Mouse (Mus musculus): ENCODE results near the gene Myocd. TPM values are rescaled to one million over a fixed set of nuclear protein-coding genes. Genes with fewer than 3 reads are reported as not detected.
A peak's percentile ranks its signal among the peaks of the same experiment; 100 is the strongest.

The Myocd gene
- polyA plus RNA-seq, 1 experiment, result 3.9 TPM

- TF ChIP-seq POLR2A (IDR thresholded peaks at IDR 0.05; ENCODE audit: low read depth, low read length) (no peak), CTCF (IDR thresholded peaks at IDR 0.05; ENCODE audit: extremely low read depth, insufficient read length, insufficient replicate concordance, low read depth, low read length) (no peak)
- no peak overlapping the region for H3K27ac ChIP-seq (ENCODE audit: insufficient read depth, low read depth, low read length)
- H3K36me3 ChIP-seq (ENCODE audit: control insufficient read depth, insufficient read depth, low read length), result no peaks in the 10 kb centered on the region
- no peaks in the 10 kb centered on the region for H3K27me3 ChIP-seq (ENCODE audit: control insufficient read depth, insufficient read depth, low read length)
- no peak overlapping the region for H3K4me3 ChIP-seq (ENCODE audit: low read depth, low read length)
- H3K4me1 ChIP-seq (ENCODE audit: control insufficient read depth, insufficient read depth, insufficient read length, low read length), result no peaks in the 10 kb centered on the region
- WGBS, result 21% methylated on average over 4 of the region's 4 CpGs
These were observed 1.2 kb upstream of the Myocd start for GRCm38 (mm10) chr11:65271000-65271399.

- no peaks in the 10 kb centered on the region for H3K36me3 ChIP-seq (ENCODE audit: control insufficient read depth, insufficient read depth, low read length)
- H3K27me3 ChIP-seq (ENCODE audit: control insufficient read depth, insufficient read depth, low read length), result no peaks in the 10 kb centered on the region
- H3K4me3 ChIP-seq (ENCODE audit: low read depth, low read length), result peak overlapping the region; percentile 19; the same call in 1 of the 2 replicates
- 47% methylated on average over 4 of the region's 4 CpGs for WGBS
- no peak overlapping the region for H3K27ac ChIP-seq (ENCODE audit: insufficient read depth, low read depth, low read length)
- H3K4me1 ChIP-seq (ENCODE audit: control insufficient read depth, insufficient read depth, insufficient read length, low read length), result no peaks in the 10 kb centered on the region
- TF ChIP-seq CTCF (IDR thresholded peaks at IDR 0.05; ENCODE audit: extremely low read depth, insufficient read length, insufficient replicate concordance, low read depth, low read length) (no peak), POLR2A (IDR thresholded peaks at IDR 0.05; ENCODE audit: low read depth, low read length) (no peak)
These were observed 1.5 kb downstream of the Myocd start for GRCm38 (mm10) chr11:65268310-65268709.

GRCm38 (mm10) chr11:65263466-65263865 is 6.3 kb downstream of the Myocd start:
- Histone ChIP-seq H3K4me3 (ENCODE audit: low read depth, low read length) (no peak overlapping the region), H3K4me1 (ENCODE audit: control insufficient read depth, insufficient read depth, insufficient read length, low read length) (no peaks in the 10 kb centered on the region), H3K36me3 (ENCODE audit: control insufficient read depth, insufficient read depth, low read length) (no peaks in the 10 kb centered on the region), H3K27me3 (ENCODE audit: control insufficient read depth, insufficient read depth, low read length) (no peaks in the 10 kb centered on the region), H3K27ac (ENCODE audit: insufficient read depth, low read depth, low read length) (no peak overlapping the region)
- WGBS, result 51% methylated on average over 6 of the region's 6 CpGs
- TF ChIP-seq POLR2A (IDR thresholded peaks at IDR 0.05; ENCODE audit: low read depth, low read length) (no peak), CTCF (IDR thresholded peaks at IDR 0.05; ENCODE audit: extremely low read depth, insufficient read length, insufficient replicate concordance, low read depth, low read length) (no peak)

GRCm38 (mm10) chr11:65258997-65259396 is 10.8 kb downstream of the Myocd start:
- Histone ChIP-seq H3K4me1 (ENCODE audit: control insufficient read depth, insufficient read depth, insufficient read length, low read length) (no peaks in the 10 kb centered on the region), H3K27me3 (ENCODE audit: control insufficient read depth, insufficient read depth, low read length) (no peaks in the 10 kb centered on the region), H3K27ac (ENCODE audit: insufficient read depth, low read depth, low read length) (no peak overlapping the region), H3K4me3 (ENCODE audit: low read depth, low read length) (no peak overlapping the region), H3K36me3 (ENCODE audit: control insufficient read depth, insufficient read depth, low read length) (no peaks in the 10 kb centered on the region)
- 86% methylated on average over 4 of the region's 4 CpGs for WGBS
- TF ChIP-seq CTCF (IDR thresholded peaks at IDR 0.05; ENCODE audit: extremely low read depth, insufficient read length, insufficient replicate concordance, low read depth, low read length), result no peak

GRCm38 (mm10) chr11:65256143-65256542 is 13.6 kb downstream of the Myocd start:
- no peak overlapping the region for H3K27ac ChIP-seq (ENCODE audit: insufficient read depth, low read depth, low read length)
- no peaks in the 10 kb centered on the region for H3K36me3 ChIP-seq (ENCODE audit: control insufficient read depth, insufficient read depth, low read length)
- no peaks in the 10 kb centered on the region for H3K4me1 ChIP-seq (ENCODE audit: control insufficient read depth, insufficient read depth, insufficient read length, low read length)
- no peaks in the 10 kb centered on the region for H3K27me3 ChIP-seq (ENCODE audit: control insufficient read depth, insufficient read depth, low read length)
- no peak for TF ChIP-seq POLR2A (IDR thresholded peaks at IDR 0.05; ENCODE audit: low read depth, low read length)
- no peak for TF ChIP-seq CTCF (IDR thresholded peaks at IDR 0.05; ENCODE audit: extremely low read depth, insufficient read length, insufficient replicate concordance, low read depth, low read length)
- no peak overlapping the region for H3K4me3 ChIP-seq (ENCODE audit: low read depth, low read length)
- WGBS, result 63% methylated on average over 11 of the region's 11 CpGs

- H3K4me1 ChIP-seq (ENCODE audit: control insufficient read depth, insufficient read depth, insufficient read length, low read length), result no peaks in the 10 kb centered on the region
- TF ChIP-seq CTCF (IDR thresholded peaks at IDR 0.05; ENCODE audit: extremely low read depth, insufficient read length, insufficient replicate concordance, low read depth, low read length), result no peak
- TF ChIP-seq POLR2A (IDR thresholded peaks at IDR 0.05; ENCODE audit: low read depth, low read length), result no peak
- H3K27ac ChIP-seq (ENCODE audit: insufficient read depth, low read depth, low read length), result 0 out of 2 replicates have a peak overlapping the region, but pooled peaks have one; percentile 12
- H3K36me3 ChIP-seq (ENCODE audit: control insufficient read depth, insufficient read depth, low read length), result no peaks in the 10 kb centered on the region
- no peaks in the 10 kb centered on the region for H3K27me3 ChIP-seq (ENCODE audit: control insufficient read depth, insufficient read depth, low read length)
- 70% methylated on average over 6 of the region's 6 CpGs for WGBS
- H3K4me3 ChIP-seq (ENCODE audit: low read depth, low read length), result no peak overlapping the region
These were observed 14.2 kb downstream of the Myocd start for GRCm38 (mm10) chr11:65255564-65255963.

GRCm38 (mm10) chr11:65250366-65250765 is 19.4 kb downstream of the Myocd start:
- 85% methylated on average over 4 of the region's 4 CpGs for WGBS
- Histone ChIP-seq H3K36me3 (ENCODE audit: control insufficient read depth, insufficient read depth, low read length) (no peaks in the 10 kb centered on the region), H3K4me1 (ENCODE audit: control insufficient read depth, insufficient read depth, insufficient read length, low read length) (no peaks in the 10 kb centered on the region), H3K27me3 (ENCODE audit: control insufficient read depth, insufficient read depth, low read length) (no peaks in the 10 kb centered on the region), H3K27ac (ENCODE audit: insufficient read depth, low read depth, low read length) (no peak overlapping the region), H3K4me3 (ENCODE audit: low read depth, low read length) (no peak overlapping the region)
- TF ChIP-seq POLR2A (IDR thresholded peaks at IDR 0.05; ENCODE audit: low read depth, low read length) (no peak), CTCF (IDR thresholded peaks at IDR 0.05; ENCODE audit: extremely low read depth, insufficient read length, insufficient replicate concordance, low read depth, low read length) (no peak)
